Mouse (Mus musculus) midbrain, embryonic 12.5 days (tissue): ENCODE data around the gene Defb42. TPM values are rescaled to one million over a fixed set of nuclear protein-coding genes. Genes with fewer than 3 reads are reported as not detected.

Source experiments
- ATAC-seq: fragments of 200-750 bp; cut with Nextera tagmentation; 2 replicates; pipeline ENCODE4 v1.8.0; 2017; ENCODE audit warnings: low read depth, moderate TSS enrichment, moderate library complexity; ENCODE audit not compliant: low FRiP score
- H3K27ac ChIP-seq: fragments of 300-500 bp; sonication (generic); replicated peaks from 2 replicates; pipeline ENCODE4 v1.5.1; 2016; ENCODE audit warnings: mild to moderate bottlenecking
- H3K27me3 ChIP-seq: fragments of 300-500 bp; sonication (generic); 2 replicates; pipeline ENCODE4 v1.6.1; 2016; ENCODE audit warnings: mild to moderate bottlenecking
- H3K36me3 ChIP-seq: fragments of 300-500 bp; sonication (generic); 2 replicates; pipeline ENCODE4 v1.6.1; 2016
- H3K4me1 ChIP-seq: fragments of 300-500 bp; sonication (generic); 2 replicates; pipeline ENCODE4 v1.6.1; 2016
- H3K4me2 ChIP-seq: fragments of 300-500 bp; sonication (generic); replicated peaks from 2 replicates; pipeline ENCODE4 v1.6.1; 2016; ENCODE audit warnings: mild to moderate bottlenecking, moderate library complexity
- H3K4me3 ChIP-seq: fragments of 300-500 bp; sonication (generic); 2 replicates; pipeline ENCODE4 v1.5.1; 2016; ENCODE audit warnings: mild to moderate bottlenecking
- H3K9ac ChIP-seq: fragments of 300-500 bp; sonication (generic); replicated peaks from 2 replicates; pipeline ENCODE4 v1.6.1; 2016; ENCODE audit warnings: mild to moderate bottlenecking, moderate library complexity
- H3K9me3 ChIP-seq: fragments of 300-500 bp; sonication (generic); 2 replicates; pipeline ENCODE4 v1.6.1; 2016; ENCODE audit warnings: mild to moderate bottlenecking
- whole genome bisulfite sequencing: fragments of 180-500 bp; shearing (Covaris S2); methylation state at CpG from one replicate; pipeline ENCODE4 v1.1.7; 2016; 5-methylcytosine and 5-hydroxymethylcytosine counted together
- polyA plus RNA-seq: library from polyadenylated mRNA; unstranded; fragments of >200 nt; fragmentation: Nextera tagmentation; extraction: Ambion mirVana; gene quantifications from 2 replicates; pipeline ENCODE4 v1.2.1, GENCODE M21; 2016

Gene Defb42
- polyA plus RNA-seq, 1 experiment from 2014 or later: not detected

DNA sequence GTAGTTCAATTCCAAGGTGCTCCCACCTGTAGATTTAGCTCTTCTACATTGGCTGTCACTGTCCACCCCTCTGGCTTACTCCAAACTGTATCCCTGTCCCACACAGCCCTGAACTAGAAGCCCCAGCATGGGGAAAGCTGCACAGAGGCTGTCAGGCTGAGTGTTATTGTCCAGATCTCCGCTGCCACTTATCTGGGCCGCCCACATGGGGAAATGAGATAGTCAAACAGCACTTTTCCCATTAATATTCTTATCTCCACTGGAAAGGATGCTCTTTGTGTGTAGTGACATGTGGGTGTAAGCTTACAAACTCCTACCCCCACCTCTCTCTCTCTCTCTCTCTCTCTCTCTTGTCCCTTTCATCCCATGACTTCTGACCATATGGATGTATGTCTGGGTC is 15.4 kb downstream of the Defb42 start:
- H3K9ac ChIP-seq: no peak overlapping the region
- ATAC-seq: no peak
- WGBS: 93% methylated on average over 2 of the region's 2 CpGs
- no peaks in the 10 kb centered on the region for H3K36me3 ChIP-seq
- H3K27me3 ChIP-seq: no peaks in the 10 kb centered on the region
- no peak overlapping the region for H3K4me2 ChIP-seq
- no peaks in the 10 kb centered on the region for H3K4me1 ChIP-seq
- H3K4me3 ChIP-seq: no peak overlapping the region
- H3K9me3 ChIP-seq: no peaks in the 10 kb centered on the region
- no peak overlapping the region for H3K27ac ChIP-seq

DNA sequence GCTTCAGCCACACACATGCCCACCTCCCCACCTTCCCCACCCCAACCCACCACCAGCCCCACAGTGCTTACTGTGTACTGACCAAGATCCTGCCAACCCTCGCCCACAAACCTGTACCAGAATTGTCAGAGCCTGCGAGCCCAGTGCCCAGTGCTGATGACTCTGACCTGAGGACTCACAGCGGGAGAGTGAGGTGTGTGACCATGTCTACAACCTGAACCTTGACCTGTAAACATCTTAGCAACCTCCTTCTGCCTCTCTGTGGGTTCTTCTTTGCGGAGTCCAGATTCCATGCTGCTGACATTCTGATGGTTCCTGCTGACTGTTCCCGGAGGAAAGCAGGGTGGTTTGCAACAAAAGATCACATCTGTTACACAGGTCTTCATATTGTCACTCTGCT is 18.6 kb downstream of the Defb42 start:
- WGBS: 80% methylated on average over 5 of the region's 5 CpGs
- Histone ChIP-seq H3K9me3 (no peaks in the 10 kb centered on the region), H3K27me3 (no peaks in the 10 kb centered on the region), H3K4me1 (no peaks in the 10 kb centered on the region), H3K27ac (no peak overlapping the region), H3K9ac (no peak overlapping the region), H3K36me3 (no peaks in the 10 kb centered on the region), H3K4me3 (no peak overlapping the region), H3K4me2 (no peak overlapping the region)
- no peak for ATAC-seq

DNA sequence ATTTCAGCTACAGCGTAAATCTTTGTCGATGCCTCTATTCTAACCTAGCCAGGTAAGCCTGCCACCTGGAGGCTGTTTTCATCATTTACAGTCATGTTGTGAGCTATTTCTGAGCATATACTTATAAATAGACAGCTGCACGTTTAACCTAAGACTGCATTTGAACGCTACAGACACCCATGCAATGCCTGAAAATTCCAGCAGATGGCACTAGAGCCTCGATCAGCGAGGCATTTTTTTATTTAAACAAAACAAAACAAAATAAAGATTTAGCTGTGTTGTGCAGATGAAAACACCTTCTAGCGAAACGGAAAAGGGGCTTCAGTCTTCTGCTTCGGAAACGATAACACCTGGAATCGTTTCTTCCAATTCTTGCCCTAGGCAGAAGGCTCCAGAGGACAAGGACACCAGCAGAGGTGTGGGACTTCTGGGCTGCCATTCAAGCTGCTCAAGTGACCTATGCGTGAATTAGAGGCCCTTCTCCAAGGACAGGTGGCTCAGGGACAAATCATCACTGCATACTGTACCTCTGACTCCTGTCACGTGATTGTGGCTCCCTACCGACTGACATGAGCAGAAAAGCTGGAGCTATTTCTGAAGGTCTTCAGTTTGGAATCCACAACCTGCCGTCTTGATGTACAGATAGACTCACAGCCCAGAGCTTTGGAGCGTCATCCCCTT is 20.0 kb downstream of the Defb42 start:
- Histone ChIP-seq H3K27ac (no peak overlapping the region), H3K4me2 (no peak overlapping the region), H3K4me3 (no peak overlapping the region), H3K9me3 (no peaks in the 10 kb centered on the region), H3K27me3 (no peaks in the 10 kb centered on the region), H3K36me3 (no peaks in the 10 kb centered on the region), H3K4me1 (no peaks in the 10 kb centered on the region), H3K9ac (no peak overlapping the region)
- 34% methylated on average over 16 of the region's 16 CpGs for WGBS
- no peak for ATAC-seq

DNA sequence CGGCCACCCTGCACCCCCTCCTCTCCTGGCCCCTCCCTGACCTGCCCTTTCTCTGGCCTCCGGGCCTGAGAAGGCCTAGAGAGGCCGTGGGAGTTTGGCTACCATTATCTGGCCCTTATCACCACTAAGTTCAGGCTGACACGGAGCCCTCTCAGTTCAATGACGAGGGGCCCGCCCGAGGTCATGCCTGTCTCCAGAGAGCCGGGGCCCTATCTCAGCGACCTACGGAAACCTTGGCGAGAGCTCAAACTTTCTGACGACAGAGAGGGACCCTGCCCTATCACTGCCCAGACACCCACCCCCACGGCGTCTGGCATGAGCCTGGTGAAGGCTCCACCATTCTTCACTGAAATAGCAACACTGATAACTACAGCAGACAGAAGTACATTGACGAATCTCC is 20.9 kb downstream of the Defb42 start:
- 82% methylated on average over 15 of the region's 15 CpGs for WGBS
- no peak for ATAC-seq

More for the DNA sequence above, 20.9 kb downstream of the Defb42 start:
- no peak overlapping the region for H3K9ac ChIP-seq
- H3K36me3 ChIP-seq: no peaks in the 10 kb centered on the region
- no peak overlapping the region for H3K4me3 ChIP-seq
- H3K27me3 ChIP-seq: no peaks in the 10 kb centered on the region
- no peak overlapping the region for H3K4me2 ChIP-seq
- H3K27ac ChIP-seq: no peak overlapping the region
- H3K4me1 ChIP-seq: no peaks in the 10 kb centered on the region
- no peaks in the 10 kb centered on the region for H3K9me3 ChIP-seq

Other genes with a start within 250 kb of the Defb42 start
- gene Wdfy2, start 209.3 kb upstream of the Defb42 start, polyA plus RNA-seq: 15.6 and 16.2 TPM in 2 replicates
- not detected in 2 replicates for gene Defb48, start 62.5 kb upstream of the Defb42 start, polyA plus RNA-seq
- gene Defb47, start 48.9 kb upstream of the Defb42 start, polyA plus RNA-seq: not detected in 2 replicates
- gene Defb43, start 35.2 kb upstream of the Defb42 start, polyA plus RNA-seq: not detected in 2 replicates
- gene Defb30, start 3.0 kb downstream of the Defb42 start, polyA plus RNA-seq: not detected in 2 replicates